Mouse (Mus musculus) intestine, embryonic 15.5 days (tissue): Measurements from ENCODE around the gene Tarbp2. TPM values are rescaled to one million over a fixed set of nuclear protein-coding genes. Genes with fewer than 3 reads are reported as not detected.

Experiments
- ATAC-seq: fragments of 200-750 bp; cut with Nextera tagmentation; 2 replicates; pipeline ENCODE4 v1.8.0; 2017; ENCODE audit warnings: moderate TSS enrichment, moderate library complexity
- H3K27ac ChIP-seq: fragments of 300-500 bp; sonication (generic); 2 replicates; pipeline ENCODE4 v1.5.1; 2015; ENCODE audit warnings: mild to moderate bottlenecking, inconsistent platforms
- H3K27me3 ChIP-seq: fragments of 300-500 bp; sonication (generic); replicated peaks from 2 replicates; pipeline ENCODE4 v1.6.1; 2015; ENCODE audit warnings: inconsistent platforms
- H3K36me3 ChIP-seq: fragments of 300-500 bp; sonication (generic); 2 replicates; pipeline ENCODE4 v1.6.1; 2015; ENCODE audit warnings: inconsistent platforms
- H3K4me1 ChIP-seq: fragments of 300-500 bp; sonication (generic); replicated peaks from 2 replicates; pipeline ENCODE4 v1.6.1; 2015; ENCODE audit warnings: inconsistent platforms
- H3K4me2 ChIP-seq: fragments of 300-500 bp; sonication (generic); replicated peaks from 2 replicates; pipeline ENCODE4 v1.6.1; 2015; ENCODE audit warnings: mild to moderate bottlenecking, inconsistent platforms
- H3K4me3 ChIP-seq: fragments of 300-500 bp; sonication (generic); replicated peaks from 2 replicates; pipeline ENCODE4 v1.5.1; 2015; ENCODE audit warnings: inconsistent platforms
- H3K9ac ChIP-seq: fragments of 300-500 bp; sonication (generic); 2 replicates; pipeline ENCODE4 v1.6.1; 2015; ENCODE audit warnings: inconsistent platforms
- H3K9me3 ChIP-seq: fragments of 300-500 bp; sonication (generic); 2 replicates; pipeline ENCODE4 v1.6.1; 2016; ENCODE audit warnings: inconsistent platforms
- WGBS: fragments of 180-500 bp; shearing (Covaris S2); methylation state at CpG from one replicate; pipeline ENCODE4 v1.1.7; 2015; 5-methylcytosine and 5-hydroxymethylcytosine counted together
- polyA plus RNA-seq: library from polyadenylated mRNA; unstranded; fragments of >200 nt; fragmentation: Nextera tagmentation; extraction: Ambion mirVana; gene quantifications from 2 replicates; pipeline ENCODE4 v1.2.1, GENCODE M21; 2015

The Tarbp2 gene
- polyA plus RNA-seq, 1 experiment from 2014 or later: 94.1 TPM

- Histone ChIP-seq H3K9ac (no peak overlapping the region), H3K4me1 (no peaks in the 10 kb centered on the region), H3K27me3 (no peaks in the 10 kb centered on the region), H3K27ac (no peak overlapping the region), H3K36me3 (peaks cover 39% of the 10 kb centered on the region), H3K4me2 (no peak overlapping the region), H3K9me3 (no peaks in the 10 kb centered on the region), H3K4me3 (no peak overlapping the region)
- ATAC-seq: no peak
- 92% methylated on average over 3 of the region's 3 CpGs for WGBS
These were observed 14.3 kb downstream of the Tarbp2 start for GRCm38 (mm10) chr15:102532106-102532900.

- no peaks in the 10 kb centered on the region for H3K9me3 ChIP-seq
- H3K4me3 ChIP-seq: no peak overlapping the region
- ATAC-seq: no peak
- H3K9ac ChIP-seq: no peak overlapping the region
- no peaks in the 10 kb centered on the region for H3K4me1 ChIP-seq
- H3K36me3 ChIP-seq: peaks cover 32% of the 10 kb centered on the region
- no peak overlapping the region for H3K4me2 ChIP-seq
- no peaks in the 10 kb centered on the region for H3K27me3 ChIP-seq
- no peak overlapping the region for H3K27ac ChIP-seq
- 93% methylated on average over 7 of the region's 7 CpGs for WGBS
These were observed 15.9 kb downstream of the Tarbp2 start for GRCm38 (mm10) chr15:102533926-102534325.

GRCm38 (mm10) chr15:102544801-102545200, 26.8 kb downstream of the Tarbp2 start:
- Histone ChIP-seq H3K4me2 (no peak overlapping the region), H3K27ac (no peak overlapping the region), H3K4me3 (no peak overlapping the region), H3K9ac (no peak overlapping the region), H3K27me3 (no peaks in the 10 kb centered on the region), H3K36me3 (peaks cover 18% of the 10 kb centered on the region), H3K9me3 (no peaks in the 10 kb centered on the region), H3K4me1 (no peaks in the 10 kb centered on the region)
- 91% methylated on average over 4 of the region's 4 CpGs for WGBS
- ATAC-seq: no peak

- Histone ChIP-seq H3K9ac (no peak overlapping the region), H3K4me3 (no peak overlapping the region), H3K9me3 (no peaks in the 10 kb centered on the region), H3K4me2 (no peak overlapping the region), H3K4me1 (no peaks in the 10 kb centered on the region), H3K27ac (no peak overlapping the region), H3K36me3 (peaks cover 18% of the 10 kb centered on the region), H3K27me3 (no peaks in the 10 kb centered on the region)
- ATAC-seq: no peak
- 96% methylated on average over 3 of the region's 3 CpGs for WGBS
These were observed 28.3 kb downstream of the Tarbp2 start for GRCm38 (mm10) chr15:102546246-102546645.

GRCm38 (mm10) chr15:102546677-102547427, 28.9 kb downstream of the Tarbp2 start:
- Histone ChIP-seq H3K9ac (no peak overlapping the region), H3K4me1 (no peaks in the 10 kb centered on the region), H3K4me2 (no peak overlapping the region), H3K27me3 (no peaks in the 10 kb centered on the region), H3K4me3 (no peak overlapping the region), H3K9me3 (no peaks in the 10 kb centered on the region), H3K36me3 (peaks cover 18% of the 10 kb centered on the region), H3K27ac (no peak overlapping the region)
- ATAC-seq: no peak
- 87% methylated on average over 3 of the region's 3 CpGs for whole genome bisulfite sequencing

GRCm38 (mm10) chr15:102547478-102547877, 29.5 kb downstream of the Tarbp2 start:
- Histone ChIP-seq H3K36me3 (peaks cover 21% of the 10 kb centered on the region), H3K9me3 (no peaks in the 10 kb centered on the region), H3K4me3 (no peak overlapping the region), H3K27ac (no peak overlapping the region), H3K4me2 (no peak overlapping the region), H3K27me3 (no peaks in the 10 kb centered on the region), H3K9ac (no peak overlapping the region), H3K4me1 (no peaks in the 10 kb centered on the region)
- 97% methylated on average over 3 of the region's 3 CpGs for WGBS
- no peak for ATAC-seq

- Histone ChIP-seq H3K27me3 (no peaks in the 10 kb centered on the region), H3K9me3 (no peaks in the 10 kb centered on the region), H3K4me3 (no peak overlapping the region), H3K4me2 (no peak overlapping the region), H3K36me3 (peaks cover 18% of the 10 kb centered on the region; the same call in 1 of the 2 replicates), H3K4me1 (no peaks in the 10 kb centered on the region), H3K27ac (no peak overlapping the region), H3K9ac (no peak overlapping the region)
- WGBS: 93% methylated on average over 5 of the region's 5 CpGs
- ATAC-seq: no peak
These were observed 34.6 kb downstream of the Tarbp2 start for GRCm38 (mm10) chr15:102552599-102552998.

GRCm38 (mm10) chr15:102555581-102555980, 37.6 kb downstream of the Tarbp2 start:
- Histone ChIP-seq H3K27me3 (no peaks in the 10 kb centered on the region), H3K9ac (no peak overlapping the region), H3K36me3 (peaks cover 18% of the 10 kb centered on the region; the same call in 1 of the 2 replicates), H3K27ac (no peak overlapping the region), H3K4me3 (no peak overlapping the region), H3K4me2 (no peak overlapping the region), H3K9me3 (no peaks in the 10 kb centered on the region), H3K4me1 (no peaks in the 10 kb centered on the region)
- ATAC-seq: no peak
- 95% methylated on average over 1 of the region's 1 CpGs for WGBS

GRCm38 (mm10) chr15:102557580-102557979, 39.6 kb downstream of the Tarbp2 start:
- no peak overlapping the region for H3K27ac ChIP-seq
- no peak overlapping the region for H3K4me3 ChIP-seq
- no peaks in the 10 kb centered on the region for H3K4me1 ChIP-seq
- ATAC-seq: no peak
- no peaks in the 10 kb centered on the region for H3K27me3 ChIP-seq
- H3K4me2 ChIP-seq: no peak overlapping the region
- peaks cover 12% of the 10 kb centered on the region; the same call in 1 of the 2 replicates for H3K36me3 ChIP-seq
- H3K9me3 ChIP-seq: no peaks in the 10 kb centered on the region
- no peak overlapping the region for H3K9ac ChIP-seq

GRCm38 (mm10) chr15:102562491-102562890, 44.5 kb downstream of the Tarbp2 start:
- no peaks in the 10 kb centered on the region for H3K27me3 ChIP-seq
- 76% methylated on average over 1 of the region's 1 CpGs for WGBS
- no peaks in the 10 kb centered on the region for H3K4me1 ChIP-seq
- H3K4me3 ChIP-seq: no peak overlapping the region
- H3K27ac ChIP-seq: no peak overlapping the region
- H3K4me2 ChIP-seq: no peak overlapping the region
- no peak for ATAC-seq
- H3K9ac ChIP-seq: no peak overlapping the region
- H3K36me3 ChIP-seq: peaks cover 5% of the 10 kb centered on the region; the same call in 1 of the 2 replicates
- H3K9me3 ChIP-seq: no peaks in the 10 kb centered on the region

- Histone ChIP-seq H3K4me2 (no peak overlapping the region), H3K36me3 (peaks cover 5% of the 10 kb centered on the region; the same call in 1 of the 2 replicates), H3K27ac (no peak overlapping the region), H3K4me3 (no peak overlapping the region), H3K4me1 (no peaks in the 10 kb centered on the region), H3K9me3 (no peaks in the 10 kb centered on the region), H3K27me3 (no peaks in the 10 kb centered on the region), H3K9ac (no peak overlapping the region)
- ATAC-seq: no peak
- 64% methylated on average over 3 of the region's 3 CpGs for WGBS
These were observed 45.1 kb downstream of the Tarbp2 start for GRCm38 (mm10) chr15:102563061-102563460.

- WGBS: 86% methylated on average over 5 of the region's 5 CpGs
- ATAC-seq: no peak
- no peaks in the 10 kb centered on the region for H3K9me3 ChIP-seq
- no peak overlapping the region for H3K27ac ChIP-seq
- no peak overlapping the region for H3K9ac ChIP-seq
- peaks cover 5% of the 10 kb centered on the region; the same call in 1 of the 2 replicates for H3K36me3 ChIP-seq
- H3K4me3 ChIP-seq: no peak overlapping the region
- no peak overlapping the region for H3K4me2 ChIP-seq
- no peaks in the 10 kb centered on the region for H3K27me3 ChIP-seq
- no peaks in the 10 kb centered on the region for H3K4me1 ChIP-seq
These were observed 45.7 kb downstream of the Tarbp2 start for GRCm38 (mm10) chr15:102563681-102564080.
